Mouse (Mus musculus) intestine, embryonic 16.5 days (tissue): ENCODE data around the gene D430042O09Rik. TPM values are rescaled to one million over a fixed set of nuclear protein-coding genes. Genes with fewer than 3 reads are reported as not detected.

Source experiments
- ATAC-seq: fragments of 200-750 bp; cut with Nextera tagmentation; 2 replicates; pipeline ENCODE4 v1.8.0; 2017; ENCODE audit warnings: moderate TSS enrichment, moderate library complexity
- H3K27ac ChIP-seq: fragments of 300-500 bp; sonication (generic); 2 replicates; pipeline ENCODE4 v1.5.1; 2014; ENCODE audit warnings: mild to moderate bottlenecking, low read length
- H3K27me3 ChIP-seq: fragments of 300-500 bp; sonication (generic); replicated peaks from 2 replicates; pipeline ENCODE4 v1.6.1; 2014; ENCODE audit warnings: low read length, control low read depth, mixed read lengths; ENCODE audit not compliant: control insufficient read depth, insufficient read depth
- H3K36me3 ChIP-seq: fragments of 300-500 bp; sonication (generic); 2 replicates; pipeline ENCODE4 v1.6.1; 2014; ENCODE audit warnings: low read length, control low read depth; ENCODE audit not compliant: control insufficient read depth, insufficient read depth
- H3K4me1 ChIP-seq: fragments of 300-500 bp; sonication (generic); 2 replicates; pipeline ENCODE4 v1.6.1; 2014; ENCODE audit warnings: low read length, control low read depth, mixed read lengths; ENCODE audit not compliant: control insufficient read depth, insufficient read depth
- H3K4me2 ChIP-seq: fragments of 300-500 bp; sonication (generic); 2 replicates; pipeline ENCODE4 v1.6.1; 2014; ENCODE audit warnings: low read depth, low read length, control low read depth
- H3K4me3 ChIP-seq: fragments of 300-500 bp; sonication (generic); 2 replicates; pipeline ENCODE4 v1.5.1; 2014; ENCODE audit warnings: mild to moderate bottlenecking, low read length
- H3K9ac ChIP-seq: fragments of 300-500 bp; sonication (generic); 2 replicates; pipeline ENCODE4 v1.6.1; 2014; ENCODE audit warnings: low read depth, low read length
- H3K9me3 ChIP-seq: fragments of 300-500 bp; sonication (generic); 2 replicates; pipeline ENCODE4 v1.6.1; 2016; ENCODE audit warnings: low read length, control low read depth; ENCODE audit not compliant: control insufficient read depth
- WGBS: fragments of 180-500 bp; shearing (Covaris S2); extraction: QIAGEN DNeasy Blood & Tissue Kit; methylation state at CpG from one replicate; pipeline ENCODE4 v1.1.7; 2014; 5-methylcytosine and 5-hydroxymethylcytosine counted together
- polyA plus RNA-seq: library from polyadenylated mRNA; unstranded; fragments of >200 nt; fragmentation: Nextera tagmentation; extraction: Ambion mirVana; gene quantifications from 2 replicates; pipeline ENCODE4 v1.2.1, GENCODE M21; 2015

Gene D430042O09Rik
- polyA plus RNA-seq, 1 experiment from 2014 or later, result 6.0 TPM

DNA sequence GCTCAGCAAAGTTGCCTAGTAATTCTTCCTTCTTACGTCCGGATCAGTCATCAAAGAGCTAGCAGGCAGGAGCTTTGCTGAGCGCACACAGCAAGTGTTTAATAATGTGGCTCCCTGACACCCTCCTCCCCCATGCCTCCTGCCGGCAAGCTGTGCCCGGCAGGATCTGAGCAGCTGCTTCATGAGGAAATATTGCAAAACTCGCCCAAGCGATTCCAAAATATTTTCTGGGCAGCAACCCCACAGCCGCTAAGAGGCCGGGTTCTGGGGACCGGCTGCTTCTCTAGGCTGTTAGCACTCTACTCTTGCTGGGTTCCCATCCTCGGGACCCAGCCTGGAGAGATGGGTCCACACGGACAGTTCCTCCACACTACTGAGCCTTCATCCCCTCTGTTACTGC is 180.7 kb downstream of the D430042O09Rik start:
- no peak overlapping the region for H3K4me2 ChIP-seq
- 56% methylated on average over 12 of the region's 12 CpGs for WGBS
- no peak overlapping the region for H3K9ac ChIP-seq
- H3K4me1 ChIP-seq, result no peaks in the 10 kb centered on the region
- no peak overlapping the region for H3K27ac ChIP-seq
- no peaks in the 10 kb centered on the region for H3K9me3 ChIP-seq
- no peak overlapping the region for H3K4me3 ChIP-seq
- H3K27me3 ChIP-seq, result no peaks in the 10 kb centered on the region
- no peaks in the 10 kb centered on the region for H3K36me3 ChIP-seq
- no peak for ATAC-seq

DNA sequence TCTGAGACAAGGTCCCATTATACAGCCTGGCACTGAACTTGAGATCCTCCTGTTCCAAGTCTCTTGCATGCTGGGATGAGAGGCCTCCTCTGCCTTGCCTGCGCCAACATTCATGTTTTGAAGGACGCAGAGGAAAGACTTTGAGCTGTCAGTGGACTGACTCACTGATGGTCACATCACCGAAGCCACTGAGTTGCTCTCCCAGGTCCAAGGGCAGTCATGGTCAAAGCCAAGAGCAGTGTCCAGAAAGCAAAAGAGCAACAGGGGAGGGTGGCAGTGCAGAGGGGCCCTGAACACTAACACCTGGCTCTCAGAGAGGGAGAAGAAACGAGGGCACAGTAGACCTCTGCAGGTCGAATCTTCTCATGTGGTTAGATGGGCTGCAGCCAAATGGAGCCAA is 185.9 kb downstream of the D430042O09Rik start:
- ATAC-seq, result no peak
- H3K4me1 ChIP-seq, result no peaks in the 10 kb centered on the region
- no peak overlapping the region for H3K27ac ChIP-seq
- H3K27me3 ChIP-seq, result no peaks in the 10 kb centered on the region
- no peak overlapping the region for H3K4me2 ChIP-seq
- WGBS, result 89% methylated on average over 5 of the region's 5 CpGs
- no peaks in the 10 kb centered on the region for H3K36me3 ChIP-seq
- H3K9me3 ChIP-seq, result no peaks in the 10 kb centered on the region
- H3K4me3 ChIP-seq, result no peak overlapping the region
- no peak overlapping the region for H3K9ac ChIP-seq

DNA sequence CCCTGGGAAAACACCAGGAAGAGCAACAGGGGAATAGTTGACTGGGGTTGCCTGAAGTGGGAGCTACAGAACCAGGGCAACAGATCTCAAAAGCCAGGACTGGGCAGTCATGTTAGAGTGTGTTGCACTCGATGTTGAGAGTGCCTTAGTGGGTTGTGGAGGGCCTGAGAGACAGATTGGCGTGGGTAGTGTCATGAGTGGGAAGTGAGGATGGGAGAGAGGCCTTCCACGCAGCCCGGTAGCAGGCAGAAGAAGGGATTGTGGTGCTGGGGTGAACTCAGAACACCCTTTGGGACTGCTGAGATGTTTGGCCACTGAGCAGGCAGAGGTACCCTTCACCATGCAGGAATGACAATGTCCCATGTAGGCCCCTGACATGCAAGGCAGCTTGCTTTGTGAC is 189.4 kb downstream of the D430042O09Rik start:
- WGBS, result 87% methylated on average over 4 of the region's 4 CpGs
- Histone ChIP-seq H3K9ac (no peak overlapping the region), H3K4me1 (no peaks in the 10 kb centered on the region), H3K36me3 (no peaks in the 10 kb centered on the region), H3K4me2 (no peak overlapping the region), H3K27ac (no peak overlapping the region), H3K4me3 (no peak overlapping the region), H3K9me3 (no peaks in the 10 kb centered on the region), H3K27me3 (no peaks in the 10 kb centered on the region; the same call in 1 of the 2 replicates)
- no peak for ATAC-seq

DNA sequence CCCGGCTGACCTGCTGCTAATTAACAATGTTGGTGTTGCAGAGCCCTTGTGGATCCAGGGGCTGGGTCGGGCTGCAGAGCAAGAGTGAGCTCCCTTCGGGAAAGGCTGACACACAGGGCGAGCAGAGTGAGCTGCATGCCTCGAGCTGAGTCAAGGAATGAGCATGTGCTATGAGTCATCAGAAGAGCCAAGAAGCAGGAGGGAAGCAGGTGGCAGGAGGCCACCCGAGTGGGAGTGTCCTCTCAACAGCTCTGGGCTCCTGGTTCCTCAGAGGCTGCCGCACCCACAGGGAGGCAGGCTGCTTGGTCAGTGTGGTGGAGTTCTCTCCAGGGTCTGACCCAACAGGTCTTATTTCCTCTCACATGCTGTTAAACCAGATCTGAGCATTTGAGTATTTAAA is 191.3 kb downstream of the D430042O09Rik start:
- H3K9me3 ChIP-seq, result no peaks in the 10 kb centered on the region
- ATAC-seq, result peak; percentile 95
- no peaks in the 10 kb centered on the region for H3K4me1 ChIP-seq
- H3K27me3 ChIP-seq, result no peaks in the 10 kb centered on the region; the same call in 1 of the 2 replicates
- 24% methylated on average over 7 of the region's 7 CpGs for WGBS
- no peak overlapping the region for H3K27ac ChIP-seq
- H3K4me2 ChIP-seq, result no peak overlapping the region
- H3K9ac ChIP-seq, result no peak overlapping the region
- H3K4me3 ChIP-seq, result no peak overlapping the region
- H3K36me3 ChIP-seq, result no peaks in the 10 kb centered on the region

DNA sequence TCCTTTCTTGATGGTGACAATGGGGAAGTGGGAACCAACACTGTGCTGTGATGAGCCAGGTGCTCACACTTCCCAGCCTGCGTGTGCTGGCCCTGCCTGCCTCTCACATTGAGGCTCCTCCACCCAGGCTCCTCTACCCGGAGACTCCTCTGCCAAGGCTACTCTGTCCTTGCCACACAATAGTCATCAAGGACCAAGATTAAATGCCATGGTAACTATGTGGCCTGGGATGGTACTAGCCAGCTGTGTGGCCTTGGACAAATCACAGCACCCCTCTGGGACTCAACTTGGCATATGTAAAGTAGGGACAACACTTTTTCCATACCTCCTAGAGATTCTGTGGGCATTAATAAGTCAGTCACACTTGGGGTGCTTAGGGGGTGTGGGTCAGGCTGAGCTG is 192.2 kb downstream of the D430042O09Rik start:
- no peak for ATAC-seq
- no peaks in the 10 kb centered on the region for H3K9me3 ChIP-seq
- no peak overlapping the region for H3K4me2 ChIP-seq
- WGBS, result 66% methylated on average over 2 of the region's 2 CpGs
- H3K27ac ChIP-seq, result no peak overlapping the region
- no peaks in the 10 kb centered on the region for H3K4me1 ChIP-seq
- no peaks in the 10 kb centered on the region; the same call in 1 of the 2 replicates for H3K27me3 ChIP-seq
- H3K9ac ChIP-seq, result no peak overlapping the region
- H3K36me3 ChIP-seq, result no peaks in the 10 kb centered on the region
- no peak overlapping the region for H3K4me3 ChIP-seq

DNA sequence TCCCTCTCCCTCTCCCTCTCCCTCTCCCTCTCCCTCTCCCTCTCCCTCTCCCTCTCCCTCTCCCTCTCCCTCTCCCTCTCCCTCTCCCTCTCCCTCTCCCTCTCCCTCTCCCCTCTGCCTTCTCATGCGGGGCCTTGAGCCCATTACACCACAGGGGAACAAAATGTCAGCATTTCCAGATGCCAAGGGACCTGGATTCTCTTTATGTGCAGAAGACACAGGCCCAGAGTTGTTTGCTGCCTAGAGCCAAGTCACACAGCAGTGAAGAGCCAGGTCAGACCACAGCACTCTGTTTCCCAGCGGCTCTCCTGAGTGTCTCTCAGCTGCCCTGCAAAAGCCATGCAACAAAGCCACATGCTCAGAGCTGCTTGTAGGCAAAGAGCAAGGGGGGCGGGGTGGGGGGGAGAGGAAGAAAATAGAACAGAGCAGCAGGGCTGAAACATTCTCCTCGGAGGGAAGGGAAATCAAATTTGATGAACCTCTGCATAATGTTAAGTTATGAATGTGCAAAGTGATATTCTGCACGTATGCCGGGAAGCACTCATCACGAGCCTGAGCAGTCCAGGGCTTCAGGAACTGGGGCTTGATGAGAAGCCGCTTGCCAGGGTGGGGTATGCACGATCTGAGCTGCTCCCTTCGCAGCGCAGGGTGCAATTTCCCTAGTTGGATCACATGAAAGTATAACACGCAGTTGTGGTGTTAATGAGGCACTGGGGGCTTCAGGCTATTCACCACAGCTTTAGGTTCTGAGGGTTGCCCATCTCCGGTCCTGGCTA is 192.9 kb downstream of the D430042O09Rik start:
- Histone ChIP-seq H3K4me2 (no peak overlapping the region), H3K4me3 (no peak overlapping the region), H3K9ac (no peak overlapping the region), H3K9me3 (no peaks in the 10 kb centered on the region), H3K27me3 (no peaks in the 10 kb centered on the region; the same call in 1 of the 2 replicates), H3K36me3 (no peaks in the 10 kb centered on the region), H3K4me1 (no peaks in the 10 kb centered on the region), H3K27ac (no peak overlapping the region)
- 62% methylated on average over 13 of the region's 13 CpGs for WGBS
- ATAC-seq, result no peak; the same call in 1 of the 2 replicates

DNA sequence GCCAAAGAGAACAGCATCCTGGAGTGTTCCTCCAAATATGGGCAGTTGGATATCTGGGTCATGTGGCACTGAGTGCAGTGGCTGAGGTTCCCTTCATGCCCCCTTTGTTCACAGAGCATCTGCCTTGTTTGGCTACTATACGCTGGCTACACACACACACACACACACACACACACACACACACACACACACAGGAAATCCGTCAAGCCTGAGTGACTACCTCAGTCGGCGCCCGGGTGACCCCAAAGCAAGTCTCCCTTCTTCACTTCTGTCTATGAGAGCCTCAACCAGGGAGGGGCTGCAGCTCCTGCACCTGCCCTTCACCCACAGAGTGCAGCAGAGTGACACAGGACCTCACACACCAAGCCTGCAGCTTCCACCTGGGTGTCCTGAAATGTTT is 213.1 kb downstream of the D430042O09Rik start:
- WGBS, result 76% methylated on average over 5 of the region's 5 CpGs
- no peaks in the 10 kb centered on the region for H3K27me3 ChIP-seq
- H3K9me3 ChIP-seq, result no peaks in the 10 kb centered on the region
- H3K4me3 ChIP-seq, result no peak overlapping the region
- no peaks in the 10 kb centered on the region for H3K36me3 ChIP-seq
- ATAC-seq, result no peak
- H3K27ac ChIP-seq, result no peak overlapping the region
- H3K4me2 ChIP-seq, result no peak overlapping the region
- H3K9ac ChIP-seq, result no peak overlapping the region
- no peaks in the 10 kb centered on the region for H3K4me1 ChIP-seq

DNA sequence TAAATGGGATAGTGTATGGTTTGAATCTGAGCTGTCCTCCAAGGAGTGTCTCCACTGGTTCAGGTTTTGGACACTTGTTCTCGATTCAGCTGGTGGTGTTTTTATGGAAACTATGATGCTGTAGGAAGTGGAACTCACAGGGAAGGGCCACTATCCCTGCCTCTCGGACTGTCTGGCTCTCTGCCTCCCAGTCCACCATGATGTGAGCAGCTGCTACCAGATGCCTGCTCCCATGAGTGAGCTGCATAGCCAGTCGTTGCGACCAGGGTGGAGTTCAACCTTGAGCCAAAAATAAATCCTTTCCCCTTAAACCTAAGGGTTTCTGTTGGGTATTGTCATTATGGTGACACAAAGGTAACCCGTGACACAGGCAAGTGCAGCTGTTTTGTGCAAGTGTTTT is 216.4 kb downstream of the D430042O09Rik start:
- no peaks in the 10 kb centered on the region for H3K36me3 ChIP-seq
- H3K9me3 ChIP-seq, result no peaks in the 10 kb centered on the region
- no peak overlapping the region for H3K9ac ChIP-seq
- no peaks in the 10 kb centered on the region for H3K27me3 ChIP-seq
- no peak overlapping the region for H3K4me2 ChIP-seq
- no peak overlapping the region for H3K27ac ChIP-seq
- no peaks in the 10 kb centered on the region for H3K4me1 ChIP-seq
- no peak for ATAC-seq
- H3K4me3 ChIP-seq, result no peak overlapping the region
- 76% methylated on average over 5 of the region's 5 CpGs for WGBS
